Mouse (Mus musculus) erythroid progenitor cell, adult 5-6 weeks (primary cell): ENCODE data around the gene Sh3bp5. TPM values are rescaled to one million over a fixed set of nuclear protein-coding genes. Genes with fewer than 3 reads are reported as not detected.

ENCODE experiments used
- ATAC-seq: replicated peaks from 2 replicates; pipeline ENCODE4 v1.8.0; 2016; ENCODE audit warnings: moderate number of reproducible peaks, mild to moderate bottlenecking, moderate TSS enrichment, inconsistent platforms; ENCODE audit not compliant: poor library complexity, low FRiP score, severe bottlenecking
- total RNA-seq, 2 experiments: library from RNA; stranded (forward) in 1 of 2; stranded (reverse) in 1 of 2; fragments of 150-400 nt in 1 of 2; fragments of 186-747, 209-891 nt in 1 of 2; gene quantifications; 2 replicates each; pipeline versions ENCODE4 v1.2.3 to v1.2.4; 2015 to 2017; ENCODE audit warnings: low replicate concordance in 2 of 2

Sh3bp5 gene
- total RNA-seq, 2 experiments from 2014 or later = 3.9 to 9.6 TPM

DNA sequence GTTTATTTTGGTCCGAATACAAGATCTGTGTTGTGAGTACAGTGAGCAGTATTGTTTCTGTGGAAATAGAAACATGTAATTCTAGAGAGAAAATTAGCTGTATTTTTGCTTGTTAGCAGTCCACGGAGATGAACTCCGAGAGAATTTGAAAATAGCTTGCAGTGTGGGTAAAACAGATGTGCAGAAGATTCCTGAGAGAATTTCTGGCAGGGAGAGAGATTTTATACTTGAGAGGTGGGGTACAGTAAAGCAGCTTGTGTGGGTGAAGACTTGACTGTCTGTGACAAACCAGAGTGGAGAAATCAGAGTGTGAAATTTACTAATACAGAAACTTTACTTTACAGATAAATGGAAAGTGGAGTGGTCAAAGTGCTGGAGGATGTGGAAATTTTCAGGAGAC, 66.5 kb downstream of the Sh3bp5 start:
- no peak for ATAC-seq

DNA sequence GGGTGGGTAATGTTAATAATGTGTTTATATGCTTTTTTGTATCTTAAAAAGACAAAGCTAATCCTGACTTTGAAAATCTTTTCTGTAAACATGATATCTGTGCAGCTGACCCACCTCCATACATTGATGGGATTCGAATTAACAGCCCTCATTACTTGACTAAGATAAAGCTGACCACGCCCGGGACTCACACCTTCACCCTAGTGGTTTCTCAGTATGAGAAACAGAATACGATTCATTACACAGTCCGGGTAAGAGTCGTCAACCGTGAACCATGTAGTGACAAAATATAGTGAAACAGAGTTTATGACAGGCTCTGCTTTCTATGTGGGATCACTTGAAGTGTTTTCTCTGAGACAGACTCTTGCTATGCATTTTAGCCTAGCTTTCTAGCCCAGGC, 67.9 kb downstream of the Sh3bp5 start:
- ATAC-seq = no peak

DNA sequence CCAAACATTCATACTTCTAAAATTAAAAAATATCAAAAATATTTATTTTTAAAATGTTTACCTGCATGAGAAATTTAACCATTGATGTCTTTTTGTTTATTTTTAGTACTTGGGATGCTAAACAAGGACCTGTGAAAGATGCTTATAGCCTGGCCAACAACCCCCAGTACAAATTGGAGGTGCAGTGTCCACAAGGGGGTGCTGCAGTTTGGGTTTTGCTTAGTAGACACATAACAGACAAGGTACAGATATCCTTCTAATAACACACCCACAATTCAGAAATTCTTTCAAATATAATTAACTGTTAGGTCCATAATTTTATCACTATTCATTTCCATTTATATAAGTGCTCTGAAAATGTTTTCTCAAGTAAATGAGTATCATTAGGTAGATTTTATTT, 70.5 kb downstream of the Sh3bp5 start:
- ATAC-seq = no peak

DNA sequence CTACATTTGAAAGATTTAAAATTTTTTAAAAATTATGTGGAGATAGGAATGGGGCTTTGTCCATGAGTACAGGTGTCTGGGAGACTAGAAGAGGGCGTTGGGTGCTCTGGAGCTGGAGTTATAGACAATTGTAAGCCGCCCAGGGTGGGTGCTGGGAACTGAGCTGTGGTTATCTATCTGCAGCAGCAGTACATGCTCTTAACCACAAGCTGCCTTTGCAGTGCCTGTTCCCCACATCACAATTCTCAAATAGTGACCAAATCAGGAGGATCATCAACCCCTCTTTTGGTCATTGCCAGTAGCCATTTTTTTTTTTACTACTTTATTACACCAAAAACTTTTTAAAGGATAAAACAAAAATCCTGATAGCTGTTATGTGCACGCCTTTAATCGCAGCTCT, 71.3 kb downstream of the Sh3bp5 start:
- ATAC-seq = no peak

DNA sequence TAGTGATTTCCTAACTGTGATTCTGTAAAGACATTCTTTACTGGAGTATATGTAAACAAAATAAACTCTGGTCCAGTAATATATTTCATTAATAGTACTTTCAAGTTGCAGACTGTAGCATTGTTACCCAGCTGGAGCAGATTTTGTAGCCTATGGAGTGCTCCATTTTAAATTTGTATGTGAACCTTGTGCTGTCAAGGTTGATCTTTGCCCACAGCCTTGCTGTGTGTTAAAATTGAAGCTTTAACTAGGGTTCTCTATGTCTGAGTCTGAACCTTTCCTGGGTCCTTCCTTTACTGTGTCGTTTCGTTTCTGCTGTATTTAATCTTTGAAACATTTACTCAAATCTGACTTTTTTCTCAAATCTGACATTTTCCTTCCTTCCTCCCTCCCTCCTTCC, 73.6 kb downstream of the Sh3bp5 start:
- no peak for ATAC-seq

DNA sequence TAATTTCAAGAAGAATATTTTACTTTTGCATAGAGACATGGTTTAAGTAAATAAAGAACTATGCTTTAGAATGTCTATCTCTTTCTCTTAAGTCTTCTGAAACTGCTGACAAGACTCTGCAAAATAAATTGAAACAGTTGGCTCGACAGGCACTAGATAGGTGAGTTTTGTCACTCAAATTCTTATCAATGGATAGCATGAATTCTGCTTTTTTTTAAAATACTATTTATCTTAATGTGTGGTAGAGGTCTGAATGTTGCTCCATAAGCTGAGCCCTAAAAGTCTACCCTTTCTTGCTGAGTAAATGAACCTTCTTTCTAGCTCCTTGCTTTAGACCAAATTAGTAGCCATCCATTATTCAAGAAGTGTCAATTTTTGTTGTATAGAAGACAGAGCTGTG, 90.5 kb downstream of the Sh3bp5 start:
- ATAC-seq = no peak

DNA sequence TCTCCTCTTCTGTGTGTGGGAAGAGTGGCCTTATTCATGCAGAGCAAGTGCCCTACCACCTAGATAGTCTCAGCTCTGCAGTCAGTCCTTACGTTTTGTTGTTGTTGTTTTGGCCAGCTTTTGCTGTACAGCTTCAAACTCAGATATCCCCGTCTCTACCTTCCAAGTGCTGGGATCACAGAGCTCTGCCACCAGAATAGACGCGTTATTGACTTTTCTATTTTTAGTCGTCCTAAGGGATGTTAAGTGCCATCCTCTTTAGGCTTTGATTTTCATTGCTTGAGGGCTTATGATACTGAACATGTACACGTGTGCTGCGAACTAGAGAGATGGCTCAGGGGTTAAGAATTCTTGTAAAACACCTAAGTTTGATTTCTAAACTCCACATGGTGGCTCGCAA, 92.6 kb downstream of the Sh3bp5 start:
- ATAC-seq = no peak

DNA sequence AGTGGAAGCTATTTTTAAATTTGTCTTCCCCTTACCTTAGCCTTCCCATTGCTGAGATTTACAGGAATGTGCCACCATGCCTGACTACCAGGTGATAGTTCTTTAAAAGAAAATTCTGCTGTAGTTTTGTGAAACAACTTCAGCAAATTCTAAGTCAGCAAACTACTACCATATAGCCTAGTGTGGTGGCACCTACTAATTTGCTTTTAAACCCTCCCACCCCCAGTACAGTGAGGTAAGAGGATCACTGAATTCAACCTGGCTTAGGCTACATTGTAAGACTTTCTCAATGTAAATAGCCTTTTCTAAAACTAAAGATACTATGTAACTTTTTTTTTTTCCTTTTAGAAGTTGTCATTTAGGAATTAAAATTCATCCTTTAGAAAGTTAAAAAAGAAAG, 97.9 kb downstream of the Sh3bp5 start:
- ATAC-seq = no peak

DNA sequence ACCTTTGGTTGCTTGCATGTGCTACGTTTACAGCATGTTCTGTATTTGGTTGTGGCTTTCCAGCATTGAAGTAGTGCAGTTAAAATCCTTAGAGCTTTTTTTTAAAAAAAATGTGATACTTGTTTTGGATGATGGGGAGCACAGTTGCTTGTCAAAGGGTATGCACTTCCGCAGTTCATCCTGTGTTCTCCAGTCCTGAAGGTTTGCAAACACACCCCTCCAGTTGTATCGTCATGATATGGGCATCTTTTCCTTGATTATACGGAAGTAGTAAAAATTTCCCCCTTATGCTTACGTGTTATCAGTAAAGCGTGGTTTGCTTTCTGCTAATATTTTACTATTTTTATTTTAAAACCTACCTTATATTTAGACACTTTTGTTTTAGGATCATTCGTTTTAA, 98.5 kb downstream of the Sh3bp5 start:
- ATAC-seq = no peak

DNA sequence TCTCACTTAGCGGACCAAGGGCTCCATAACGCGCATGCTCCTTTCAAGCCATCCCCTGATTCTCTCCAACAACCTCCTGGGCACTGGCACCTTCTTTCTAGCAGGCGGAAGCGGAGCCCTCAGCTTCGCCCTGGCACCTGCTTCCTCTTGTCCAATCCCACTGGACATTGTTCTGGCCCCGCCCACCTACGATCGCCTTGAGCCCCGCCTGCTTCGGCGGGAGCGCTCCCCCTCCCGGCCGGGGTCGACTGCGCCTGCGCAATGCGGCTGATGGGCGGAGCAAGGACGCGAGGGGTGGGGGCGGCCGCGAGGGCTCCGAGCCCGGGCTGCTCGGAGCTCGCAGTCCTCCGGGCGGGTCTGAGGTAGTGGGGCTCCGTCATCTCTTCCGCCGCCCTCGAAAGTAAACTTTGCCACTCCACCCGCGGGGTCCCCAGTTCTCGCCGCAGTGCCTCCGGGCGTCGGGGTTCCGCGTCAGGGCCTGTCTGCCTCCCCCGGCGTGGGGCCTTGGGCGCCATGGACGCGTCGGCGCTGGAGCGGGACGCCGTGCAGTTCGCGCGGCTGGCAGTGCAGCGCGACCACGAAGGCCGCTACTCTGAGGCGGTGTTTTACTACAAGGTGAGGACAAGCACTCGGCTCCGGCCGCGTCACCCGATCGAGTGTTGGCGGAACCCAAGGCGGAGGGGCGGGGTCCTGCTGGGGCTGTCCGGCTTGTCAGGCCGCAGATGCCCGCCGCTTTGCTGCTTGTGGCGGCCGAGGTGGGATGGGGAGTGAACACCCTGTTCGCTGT, 99.3 kb downstream of the Sh3bp5 start, which contains the start of gene Capn7:
TSS of gene Capn7 (plus strand) at position 270 of the 787 bp plus-strand sequence.
- ATAC-seq = peak; percentile 97

DNA sequence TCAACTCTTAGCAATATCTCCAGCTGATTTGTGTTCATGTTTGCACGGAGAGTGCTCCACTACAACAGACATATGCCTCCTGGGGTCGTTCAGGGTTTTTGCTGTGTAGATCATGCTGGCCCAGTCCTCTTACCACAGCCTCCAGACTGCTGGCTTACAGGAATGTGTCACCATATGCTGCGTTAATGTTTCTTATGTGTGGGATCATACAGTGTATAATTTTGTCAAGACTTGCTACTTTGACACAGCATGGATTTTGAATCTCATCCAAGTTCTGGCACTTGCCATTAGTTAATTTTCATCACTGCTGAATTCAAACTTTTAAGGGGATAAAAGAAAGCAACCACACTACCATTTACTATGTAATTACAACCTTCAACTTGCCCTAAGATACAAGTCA, 100.1 kb downstream of the Sh3bp5 start:
- ATAC-seq = no peak

DNA sequence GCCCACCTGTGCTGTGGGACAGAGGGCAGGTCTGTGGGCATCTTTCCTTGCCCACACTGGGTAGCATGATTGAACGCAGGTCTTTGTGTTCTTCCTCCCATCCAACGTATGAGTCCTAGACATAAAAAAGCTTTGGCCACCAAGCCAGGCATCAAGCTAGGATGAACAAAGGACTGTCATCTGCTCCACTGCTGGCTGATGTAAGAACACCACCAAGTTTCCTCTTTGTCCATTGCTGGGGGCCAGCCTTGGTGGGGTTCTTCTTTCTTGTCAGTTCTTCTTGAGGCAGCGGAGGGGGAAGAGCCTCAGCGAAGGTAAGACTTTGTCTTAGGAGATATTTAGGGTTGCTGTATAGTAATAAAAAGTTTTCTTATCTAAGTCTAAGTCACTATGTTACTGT, 104.9 kb downstream of the Sh3bp5 start:
- no peak for ATAC-seq

DNA sequence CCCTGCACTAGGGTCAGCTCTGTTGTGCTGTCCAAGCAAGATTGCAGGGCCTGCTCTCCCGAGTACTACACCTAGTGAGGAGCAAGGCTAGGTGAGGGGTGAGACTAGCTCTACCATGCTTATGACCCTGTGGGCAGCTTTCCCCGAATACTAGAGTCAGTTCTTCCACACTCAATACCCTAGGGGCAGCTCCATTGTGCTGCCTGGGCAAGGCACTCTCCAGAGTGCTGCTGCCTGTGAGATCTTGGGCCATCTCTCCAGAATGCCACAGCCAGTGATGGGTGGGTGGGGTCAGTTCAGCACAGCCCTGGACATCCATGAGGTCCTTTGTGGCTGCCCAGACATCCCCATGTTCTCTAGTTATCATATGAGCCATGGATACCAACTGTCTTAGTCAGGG, 106.1 kb downstream of the Sh3bp5 start:
- ATAC-seq = no peak

DNA sequence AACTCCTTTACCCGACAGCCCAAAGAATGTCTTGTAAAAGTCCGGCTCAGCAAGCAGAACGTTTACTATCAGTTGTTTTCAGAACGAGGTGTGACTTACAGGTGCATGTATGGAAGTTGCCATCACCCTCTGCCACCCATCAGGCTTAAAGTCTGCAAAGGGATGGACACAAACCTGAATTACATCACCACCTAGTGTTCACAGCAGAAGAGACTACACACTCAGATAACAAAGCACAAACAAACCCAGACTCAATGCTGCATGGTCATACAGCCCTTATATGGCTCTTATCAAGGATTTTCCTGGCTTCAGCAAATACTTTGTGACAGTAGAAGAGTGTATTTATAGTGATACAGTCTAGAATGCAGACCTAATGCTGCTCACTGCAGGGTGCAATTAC, 108.2 kb downstream of the Sh3bp5 start:
- no peak for ATAC-seq

DNA sequence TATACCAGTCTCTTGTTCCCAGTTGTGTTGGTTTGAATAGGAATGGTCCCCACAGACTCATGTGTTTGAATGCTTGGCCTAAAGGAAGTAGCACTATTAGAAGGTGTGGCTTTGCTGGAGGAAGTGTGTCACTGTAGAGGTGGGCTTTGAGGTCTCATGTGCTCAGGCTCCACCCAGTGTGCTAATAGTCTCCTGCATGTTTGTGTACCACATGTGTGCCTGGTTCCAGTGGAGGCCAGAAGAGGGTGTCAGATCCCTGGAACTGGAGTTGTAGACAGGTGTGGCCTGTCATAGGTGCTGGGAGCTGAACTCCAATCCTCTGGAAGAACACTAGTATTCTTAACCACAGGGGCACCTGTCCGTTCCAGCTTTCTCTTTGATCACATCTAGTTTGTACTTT, 108.7 kb downstream of the Sh3bp5 start:
- no peak for ATAC-seq

DNA sequence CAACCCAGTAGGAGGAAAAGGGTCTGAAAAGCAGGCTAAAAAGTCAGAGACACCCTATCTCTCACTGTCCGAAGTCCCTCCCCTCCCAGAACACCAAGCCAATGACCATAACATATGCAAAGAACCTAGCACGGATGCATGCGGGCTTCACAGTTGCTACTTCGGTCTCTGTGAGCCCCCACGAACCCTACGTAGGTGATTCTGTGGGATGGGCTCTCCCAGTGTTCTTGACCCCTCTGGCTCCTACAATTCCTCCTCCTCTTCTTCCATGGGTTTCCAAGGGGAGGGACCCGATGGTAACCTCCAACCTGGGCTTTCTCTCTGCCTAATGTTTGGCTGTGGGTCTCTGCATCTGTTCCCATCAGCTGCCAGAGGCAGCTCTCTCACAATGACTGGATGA, 109.1 kb downstream of the Sh3bp5 start:
- no peak for ATAC-seq

DNA sequence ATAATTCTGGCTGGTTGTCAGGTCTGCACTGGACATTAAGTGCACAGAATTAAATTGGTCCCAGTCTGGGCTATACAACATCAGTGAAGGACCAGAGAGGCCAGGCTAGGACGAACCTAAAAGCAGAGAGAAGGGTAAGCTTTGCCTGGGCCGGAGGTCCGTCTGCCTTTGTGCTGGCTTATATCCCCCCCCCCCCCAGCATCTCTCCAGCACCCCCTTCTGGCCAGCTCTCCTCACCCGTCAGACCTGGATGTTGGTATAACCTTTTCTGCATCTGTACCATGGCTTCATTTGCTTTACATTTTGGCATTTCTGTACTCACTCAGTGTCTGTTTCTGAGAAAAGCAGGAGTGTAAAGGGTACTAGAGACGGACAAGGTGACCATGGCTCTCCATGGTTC, 110.3 kb downstream of the Sh3bp5 start:
- no peak for ATAC-seq

DNA sequence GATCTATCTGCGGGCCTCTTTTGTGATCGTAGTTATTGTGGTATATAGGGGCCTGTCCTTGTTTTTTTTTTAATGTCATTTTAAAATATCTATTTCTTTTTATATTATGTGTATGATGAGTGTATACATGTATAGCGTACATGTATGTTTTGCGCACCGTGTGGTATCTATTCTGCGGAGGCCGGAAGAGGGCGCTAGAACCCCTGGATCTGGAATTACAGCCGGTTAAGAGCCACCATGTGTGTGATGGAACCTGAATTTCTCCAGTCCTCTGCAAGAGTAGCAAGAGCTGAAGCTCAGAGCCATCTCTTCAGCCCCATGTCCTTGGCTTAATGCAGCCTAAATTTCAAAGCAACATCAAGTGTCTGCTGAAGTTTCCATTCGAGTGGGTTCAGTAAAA, 111.0 kb downstream of the Sh3bp5 start:
- no peak for ATAC-seq

DNA sequence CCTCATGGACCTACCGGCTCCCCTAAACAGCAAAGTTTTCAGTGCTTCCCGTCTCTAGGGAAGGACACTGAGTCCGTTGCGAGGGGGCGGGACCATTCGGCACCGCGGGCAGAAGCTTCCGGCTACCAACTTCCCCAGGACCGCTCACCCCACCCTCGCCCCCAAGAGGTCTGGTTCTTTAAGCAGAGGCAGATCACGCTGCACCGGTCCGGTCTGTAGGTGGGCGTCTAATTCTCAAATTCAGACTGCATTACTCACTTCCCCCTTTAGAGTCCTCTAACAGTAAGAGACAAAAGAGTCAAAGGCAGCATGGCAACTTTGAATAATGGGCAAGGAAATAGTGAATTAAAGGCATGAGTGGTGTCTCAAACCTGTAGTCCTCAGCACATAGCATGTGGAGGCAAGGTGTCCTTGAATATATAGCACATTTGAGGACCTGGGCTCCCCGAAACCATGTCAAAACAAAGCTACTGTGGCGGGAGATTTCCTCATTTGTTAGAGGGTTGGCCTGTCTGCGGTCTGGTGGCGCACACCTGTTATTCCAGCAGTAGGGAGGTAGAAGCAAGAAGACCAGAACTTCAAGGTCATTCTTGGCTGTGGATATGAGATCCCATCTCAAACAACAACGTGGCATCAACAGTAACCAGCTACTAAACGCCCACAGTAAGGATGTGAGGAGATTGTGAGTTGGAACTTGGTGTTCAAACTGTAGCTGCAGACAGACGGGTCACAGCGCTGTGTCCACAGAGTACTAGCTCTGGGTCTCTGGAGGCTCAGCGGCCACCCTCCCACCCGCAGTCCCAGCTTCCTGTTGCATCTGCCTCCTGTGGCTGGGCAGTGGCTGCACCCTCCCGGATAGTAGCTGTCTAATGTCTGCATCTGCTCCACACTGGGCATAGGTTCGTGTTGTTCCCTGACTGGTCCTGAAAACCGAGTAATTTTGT, 111.8 kb downstream of the Sh3bp5 start, which contains the start of gene Dnah1:
TSS of gene Dnah1 (minus strand) at position 48 of the 944 bp plus-strand sequence.
- ATAC-seq = peak; percentile 70; the same call in 1 of the 2 replicates

DNA sequence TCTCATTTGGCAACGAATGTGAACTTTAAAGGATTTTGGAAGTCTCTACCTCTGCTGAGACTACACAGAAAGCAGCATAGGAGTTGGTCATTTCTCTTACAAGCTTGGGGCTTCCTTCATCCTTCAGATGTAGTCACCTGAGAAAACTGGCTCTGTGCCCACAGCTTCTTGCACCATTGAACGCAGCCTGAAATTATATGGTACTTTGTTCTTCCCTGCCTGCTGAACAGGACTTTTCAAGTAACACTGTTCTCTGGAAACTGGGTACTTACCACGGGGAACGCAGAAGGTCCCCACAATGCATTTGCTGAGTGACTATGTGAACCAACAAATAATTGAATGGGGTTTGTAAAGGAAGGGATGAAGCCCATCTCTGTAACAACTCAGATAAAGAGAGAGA, 112.7 kb downstream of the Sh3bp5 start:
- no peak for ATAC-seq

DNA sequence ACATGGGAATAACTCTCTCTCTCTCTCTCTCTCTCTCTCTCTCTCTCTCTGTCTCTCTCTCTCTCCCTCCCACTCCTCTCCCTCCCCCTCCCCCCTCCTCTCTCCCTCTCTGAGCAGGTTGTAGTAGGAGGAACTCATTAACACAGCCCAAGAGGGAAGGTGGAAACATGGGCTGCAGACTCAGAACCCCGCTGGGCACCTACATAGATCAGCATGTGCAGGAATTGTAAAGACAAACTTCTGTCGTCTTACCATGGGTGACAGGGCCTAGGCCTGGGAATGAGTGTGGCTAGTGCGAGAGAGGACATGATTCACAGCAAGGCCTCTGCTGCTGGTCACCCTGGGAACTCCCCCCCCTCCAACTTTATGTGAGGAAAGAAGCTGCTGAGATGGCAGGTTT, 113.7 kb downstream of the Sh3bp5 start:
- ATAC-seq = no peak
